Mouse (Mus musculus): Measurements from ENCODE around the gene Psme1. TPM values are rescaled to one million over a fixed set of nuclear protein-coding genes. Genes with fewer than 3 reads are reported as not detected.
A peak's percentile ranks its signal among the peaks of the same experiment; 100 is the strongest.

The Psme1 gene
- total and polyA plus RNA-seq, 3 experiments = 85.9 to 205 TPM; not detected in 1

- H3K4me1 ChIP-seq (ENCODE audit: control insufficient read depth in 1 of 2, insufficient read depth in 2 of 2, low read length in 2 of 2) = peaks cover 7 to 25% of the 10 kb centered on the region in 2 experiments; a peak in 3 of 4 replicates
- no peak for TF ChIP-seq POLR2AphosphoS2 (IDR thresholded peaks at IDR 0.05; ENCODE audit: low read length)
- TF ChIP-seq ZNF384 (IDR thresholded peaks at IDR 0.05; ENCODE audit: low read depth, low read length) = peak; percentile 83
- TF ChIP-seq RCOR1 (IDR thresholded peaks at IDR 0.05; ENCODE audit: low read depth, low read length) = peak; percentile 72
- no peaks in the 10 kb centered on the region; the same call in none of the 2 replicates for H3K79me2 ChIP-seq (ENCODE audit: control insufficient read depth, insufficient read depth, low read length, poor library complexity)
- no peak for DNase-seq (ENCODE audit: low read depth, low spot score)
- no peak overlapping the region for H3K9ac ChIP-seq (ENCODE audit: control insufficient read depth, low read depth, low read length, poor library complexity, severe bottlenecking)
- no peak overlapping the region for H3K4me3 ChIP-seq (ENCODE audit: control insufficient read depth in 1 of 2, insufficient read depth in 1 of 2, low read depth in 2 of 2, low read length in 2 of 2)
- no peaks in the 10 kb centered on the region for H3K27me3 ChIP-seq (ENCODE audit: control insufficient read depth in 1 of 2, insufficient read depth in 2 of 2, low read length in 2 of 2)
- no peak overlapping the region for H3K27ac ChIP-seq (ENCODE audit: control insufficient read depth, low read depth, low read length)
- H3K36me3 ChIP-seq (ENCODE audit: control insufficient read depth in 1 of 2, insufficient read depth in 2 of 2, low read length in 2 of 2) = peaks cover 1 to 32% of the 10 kb centered on the region in 2 experiments; a peak in 3 of 4 replicates
- no peaks in the 10 kb centered on the region for H3K9me3 ChIP-seq (replicated peaks; ENCODE audit: insufficient read depth, low read length)
These were observed 23.3 kb upstream of the Psme1 start for GRCm38 (mm10) chr14:55554635-55555034.

- H3K4me3 ChIP-seq (ENCODE audit: control insufficient read depth in 1 of 2, insufficient read depth in 1 of 2, low read depth in 2 of 2, low read length in 2 of 2) = no peak overlapping the region
- peaks cover 0 to 32% of the 10 kb centered on the region in 2 experiments; a peak in 2 of 4 replicates for H3K36me3 ChIP-seq (ENCODE audit: control insufficient read depth in 1 of 2, insufficient read depth in 2 of 2, low read length in 2 of 2)
- no peaks in the 10 kb centered on the region; the same call in none of the 2 replicates for H3K79me2 ChIP-seq (ENCODE audit: control insufficient read depth, insufficient read depth, low read length, poor library complexity)
- peaks cover 7 to 25% of the 10 kb centered on the region in 2 experiments; a peak in 3 of 4 replicates for H3K4me1 ChIP-seq (ENCODE audit: control insufficient read depth in 1 of 2, insufficient read depth in 2 of 2, low read length in 2 of 2)
- H3K27me3 ChIP-seq (ENCODE audit: control insufficient read depth in 1 of 2, insufficient read depth in 2 of 2, low read length in 2 of 2) = no peaks in the 10 kb centered on the region
- no peak overlapping the region for H3K9ac ChIP-seq (ENCODE audit: control insufficient read depth, low read depth, low read length, poor library complexity, severe bottlenecking)
- peak; percentile 56 for DNase-seq (ENCODE audit: low read depth, low spot score)
- no peaks in the 10 kb centered on the region for H3K9me3 ChIP-seq (replicated peaks; ENCODE audit: insufficient read depth, low read length)
- H3K27ac ChIP-seq (ENCODE audit: control insufficient read depth, low read depth, low read length) = no peak overlapping the region
- TF ChIP-seq HCFC1 (IDR thresholded peaks at IDR 0.05; ENCODE audit: low read depth, low read length) = 0 out of 2 replicates have a peak, but pooled peaks have one; percentile 2
- 0 out of 2 replicates have a peak, but pooled peaks have one; percentile 33 for TF ChIP-seq MXI1 (IDR thresholded peaks at IDR 0.05; ENCODE audit: low read depth, low read length)
- TF ChIP-seq ETS1 (IDR thresholded peaks at IDR 0.05; ENCODE audit: low read depth, low read length) = 0 out of 2 replicates have a peak, but pooled peaks have one; percentile 19
- TF ChIP-seq RAD21 (IDR thresholded peaks at IDR 0.05; ENCODE audit: low read depth, low read length) = no peak
- peak; percentile 52 for TF ChIP-seq GATA1 (IDR thresholded peaks at IDR 0.05; ENCODE audit: low read depth, low read length)
- TF ChIP-seq TAL1 (IDR thresholded peaks at IDR 0.05; ENCODE audit: low read length) = no peak
- TF ChIP-seq GABPA (IDR thresholded peaks at IDR 0.05; ENCODE audit: low read depth, low read length) = no peak
These were observed 22.1 kb upstream of the Psme1 start for GRCm38 (mm10) chr14:55555788-55556187.

GRCm38 (mm10) chr14:55557003-55557402 lies 20.9 kb upstream of the Psme1 start:
- peaks cover 7 to 33% of the 10 kb centered on the region in 2 experiments; a peak in 3 of 4 replicates for H3K4me1 ChIP-seq (ENCODE audit: control insufficient read depth in 1 of 2, insufficient read depth in 2 of 2, low read length in 2 of 2)
- peak overlapping the region; percentile 52 for H3K9ac ChIP-seq (ENCODE audit: control insufficient read depth, low read depth, low read length, poor library complexity, severe bottlenecking)
- peak overlapping the region; percentile 83 for H3K27ac ChIP-seq (ENCODE audit: control insufficient read depth, low read depth, low read length)
- H3K36me3 ChIP-seq (ENCODE audit: control insufficient read depth in 1 of 2, insufficient read depth in 2 of 2, low read length in 2 of 2) = peaks cover 0 to 36% of the 10 kb centered on the region in 2 experiments; a peak in 2 of 4 replicates
- H3K9me3 ChIP-seq (replicated peaks; ENCODE audit: insufficient read depth, low read length) = no peaks in the 10 kb centered on the region
- peak overlapping the region; percentile 18 to 29; a peak in 3 of 4 replicates for H3K4me3 ChIP-seq (ENCODE audit: control insufficient read depth in 1 of 2, insufficient read depth in 1 of 2, low read depth in 2 of 2, low read length in 2 of 2)
- peak; percentile 93 for DNase-seq (ENCODE audit: low read depth, low spot score)
- H3K27me3 ChIP-seq (ENCODE audit: control insufficient read depth in 1 of 2, insufficient read depth in 2 of 2, low read length in 2 of 2) = no peaks in the 10 kb centered on the region
- no peaks in the 10 kb centered on the region; the same call in none of the 2 replicates for H3K79me2 ChIP-seq (ENCODE audit: control insufficient read depth, insufficient read depth, low read length, poor library complexity)
- TF ChIP-seq USF1 (IDR thresholded peaks at IDR 0.05; ENCODE audit: low read depth, low read length) = no peak
- TF ChIP-seq MAX (IDR thresholded peaks at IDR 0.05; ENCODE audit: low read length) = no peak
- 0 out of 2 replicates have a peak, but pooled peaks have one; percentile 26 for TF ChIP-seq TCF12 (IDR thresholded peaks at IDR 0.05; ENCODE audit: low read depth, low read length)
- peak; percentile 65; the same call in 1 of the 2 replicates for TF ChIP-seq GATA1 (IDR thresholded peaks at IDR 0.05; ENCODE audit: low read depth, low read length)
- TF ChIP-seq MAFK (IDR thresholded peaks at IDR 0.05; ENCODE audit: borderline replicate concordance, low read depth, low read length) = no peak
- no peak for TF ChIP-seq ZKSCAN1 (IDR thresholded peaks at IDR 0.05; ENCODE audit: low read depth, low read length)
- peak; percentile 66 for TF ChIP-seq RAD21 (IDR thresholded peaks at IDR 0.05; ENCODE audit: low read depth, low read length)
- TF ChIP-seq ETS1 (IDR thresholded peaks at IDR 0.05; ENCODE audit: low read depth, low read length) = peak; percentile 81
- TF ChIP-seq UBTF (IDR thresholded peaks at IDR 0.05; ENCODE audit: borderline replicate concordance, insufficient read depth, low read depth, low read length) = no peak
- TF ChIP-seq EP300 (IDR thresholded peaks at IDR 0.05; ENCODE audit: low read depth in 1 of 2, low read length in 2 of 2) = peak; percentile 14 to 72; a peak in 1 of 4 replicates
- TF ChIP-seq MEF2A (IDR thresholded peaks at IDR 0.05; ENCODE audit: extremely low read depth, insufficient replicate concordance, low read depth, low read length, poor library complexity, severe bottlenecking) = peak; percentile 86; the same call in 1 of the 2 replicates
- peak; percentile 81 to 94 (median 84) for TF ChIP-seq CTCF (IDR thresholded peaks at IDR 0.05 in 2 of 3, conservative IDR thresholded peaks at IDR 0.05 in 1 of 3; ENCODE audit: control insufficient read depth in 1 of 3, insufficient read depth in 1 of 3, low read depth in 2 of 3, low read length in 3 of 3, poor library complexity in 1 of 3, severe bottlenecking in 1 of 3)
- TF ChIP-seq SMC3 (IDR thresholded peaks at IDR 0.05; ENCODE audit: low read depth, low read length) = peak; percentile 60
- TF ChIP-seq HCFC1 (IDR thresholded peaks at IDR 0.05; ENCODE audit: low read depth, low read length) = peak; percentile 41; the same call in 1 of the 2 replicates
- TF ChIP-seq POLR2A (IDR thresholded peaks at IDR 0.05; ENCODE audit: control insufficient read depth in 1 of 2, insufficient read depth in 1 of 2, low read depth in 1 of 2, low read length in 2 of 2, poor library complexity in 1 of 2) = peak in 1 of 2 experiments; percentile 38; a peak in 1 of 4 replicates
- peak; percentile 80 for TF ChIP-seq SIN3A (IDR thresholded peaks at IDR 0.05; ENCODE audit: low read length)
- TF ChIP-seq ELF1 (IDR thresholded peaks at IDR 0.05; ENCODE audit: low read depth, low read length) = peak; percentile 72; the same call in 1 of the 2 replicates
